Mouse (Mus musculus): ENCODE measurements around the gene Ginm1. TPM values are rescaled to one million over a fixed set of nuclear protein-coding genes. Genes with fewer than 3 reads are reported as not detected.
A peak's percentile ranks its signal among the peaks of the same experiment; 100 is the strongest.

Ginm1 gene
- polyA plus RNA-seq, 1 experiment from 2014 or later: 74.3 TPM

- ATAC-seq (replicated peaks; ENCODE audit: insufficient number of reproducible peaks, low FRiP score, low TSS enrichment): no peak
- Histone ChIP-seq H3K9me3 (replicated peaks; ENCODE audit: control insufficient read depth, low read length) (no peaks in the 10 kb centered on the region), H3K4me1 (ENCODE audit: control insufficient read depth, insufficient read depth, low read length) (peaks cover 12% of the 10 kb centered on the region; the same call in 1 of the 2 replicates), H3K27me3 (ENCODE audit: control insufficient read depth, insufficient read depth, low read length) (peaks cover 4% of the 10 kb centered on the region; the same call in 1 of the 2 replicates), H3K27ac (ENCODE audit: low read depth, low read length) (no peak overlapping the region), H3K4me3 (ENCODE audit: low read depth, low read length) (no peak overlapping the region), H3K9ac (ENCODE audit: low read depth, low read length) (no peak overlapping the region), H3K4me2 (no peak overlapping the region), H3K36me3 (ENCODE audit: control insufficient read depth, insufficient read depth, low read length) (no peaks in the 10 kb centered on the region)
- 61% methylated on average over 2 of the region's 2 CpGs for WGBS (ENCODE audit: insufficient replicate concordance)
Measured at GRCm38 (mm10) chr10:7836902-7837301, 44.3 kb upstream of the Ginm1 start.

DNA sequence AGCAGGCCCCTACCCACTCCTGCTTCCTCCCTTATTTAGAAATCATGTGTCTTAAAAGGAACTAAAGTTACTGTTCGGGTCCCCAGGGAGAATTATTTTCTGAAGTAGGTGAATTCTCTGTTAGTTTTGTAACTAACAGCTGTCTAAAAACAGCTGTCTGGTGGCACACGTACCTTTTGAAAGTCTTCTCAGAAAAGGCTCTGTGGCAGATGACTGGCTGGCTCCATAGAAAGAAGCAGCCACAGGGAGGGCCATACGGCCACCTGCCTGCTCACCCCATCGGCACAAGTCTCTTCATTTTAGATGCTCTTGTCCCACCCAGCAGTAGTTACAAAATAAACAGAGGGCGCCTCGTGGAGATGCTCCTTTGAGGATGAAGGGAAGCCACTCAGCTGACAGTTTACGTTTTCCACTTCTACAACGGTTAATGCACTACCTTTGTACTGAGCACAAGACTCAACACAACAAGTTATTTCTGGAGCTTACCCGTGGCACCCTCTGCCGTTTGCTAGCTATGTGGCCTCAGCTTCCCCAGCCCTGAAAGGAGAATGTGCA lies 42.1 kb upstream of the Ginm1 start:
- ATAC-seq (replicated peaks; ENCODE audit: insufficient number of reproducible peaks, low FRiP score, low TSS enrichment): no peak
- Histone ChIP-seq H3K9me3 (replicated peaks; ENCODE audit: control insufficient read depth, low read length) (no peaks in the 10 kb centered on the region), H3K36me3 (ENCODE audit: control insufficient read depth, insufficient read depth, low read length) (no peaks in the 10 kb centered on the region), H3K4me1 (ENCODE audit: control insufficient read depth, insufficient read depth, low read length) (0 out of 2 replicates have a peak, but pooled peaks cover 6% of the 10 kb centered on the region), H3K4me2 (no peak overlapping the region), H3K4me3 (ENCODE audit: low read depth, low read length) (no peak overlapping the region), H3K27ac (ENCODE audit: low read depth, low read length) (no peak overlapping the region), H3K27me3 (ENCODE audit: control insufficient read depth, insufficient read depth, low read length) (peaks cover 4% of the 10 kb centered on the region; the same call in 1 of the 2 replicates), H3K9ac (ENCODE audit: low read depth, low read length) (no peak overlapping the region; the same call in 1 of the 2 replicates)
- WGBS (ENCODE audit: insufficient replicate concordance): 60% methylated on average over 10 of the region's 10 CpGs

DNA sequence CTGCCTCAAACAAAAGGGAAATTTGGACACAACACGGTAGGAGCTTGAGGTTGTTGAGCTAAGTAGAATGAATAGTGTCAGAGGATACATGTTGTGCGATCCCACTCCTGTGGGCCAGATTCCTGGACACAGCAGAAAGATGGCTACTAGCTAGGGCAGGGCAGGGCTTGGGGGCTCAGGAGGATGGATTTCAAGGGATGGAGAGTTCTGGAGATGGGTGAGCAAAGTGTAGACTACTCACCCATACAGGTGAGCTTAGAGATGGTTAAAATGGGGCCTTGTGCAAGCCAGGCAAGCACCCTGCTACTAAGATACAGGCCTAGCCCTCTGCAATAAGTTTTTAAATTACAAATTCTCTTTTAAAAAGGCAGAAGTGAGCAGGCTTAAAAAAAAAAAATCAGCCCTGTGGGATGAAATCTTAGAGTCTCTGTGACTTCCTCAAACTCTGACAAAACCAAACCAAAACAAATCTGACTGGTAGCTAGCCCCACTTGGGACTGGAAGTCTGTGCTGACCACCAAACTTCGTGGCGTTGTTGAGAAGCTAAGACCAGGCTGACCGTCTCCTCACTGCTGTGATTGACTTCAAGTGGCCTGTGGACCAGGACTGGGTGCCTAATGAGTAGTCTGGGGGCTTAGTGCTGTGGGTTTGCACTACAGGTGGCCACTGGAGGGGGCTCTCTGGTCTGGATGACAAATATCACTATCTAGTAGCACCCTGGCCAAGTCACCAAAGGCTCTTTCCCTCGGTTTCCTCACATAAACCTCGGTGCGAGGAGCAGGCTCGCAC lies 40.9 kb upstream of the Ginm1 start:
- Histone ChIP-seq H3K27ac (ENCODE audit: low read depth, low read length) (no peak overlapping the region), H3K4me1 (ENCODE audit: control insufficient read depth, insufficient read depth, low read length) (0 out of 2 replicates have a peak, but pooled peaks cover 6% of the 10 kb centered on the region), H3K36me3 (ENCODE audit: control insufficient read depth, insufficient read depth, low read length) (no peaks in the 10 kb centered on the region), H3K9ac (ENCODE audit: low read depth, low read length) (no peak overlapping the region), H3K4me3 (ENCODE audit: low read depth, low read length) (no peak overlapping the region), H3K27me3 (ENCODE audit: control insufficient read depth, insufficient read depth, low read length) (peaks cover 4% of the 10 kb centered on the region; the same call in 1 of the 2 replicates), H3K9me3 (replicated peaks; ENCODE audit: control insufficient read depth, low read length) (no peaks in the 10 kb centered on the region), H3K4me2 (no peak overlapping the region)
- WGBS (ENCODE audit: insufficient replicate concordance): 71% methylated on average over 9 of the region's 9 CpGs
- ATAC-seq (replicated peaks; ENCODE audit: insufficient number of reproducible peaks, low FRiP score, low TSS enrichment): no peak

DNA sequence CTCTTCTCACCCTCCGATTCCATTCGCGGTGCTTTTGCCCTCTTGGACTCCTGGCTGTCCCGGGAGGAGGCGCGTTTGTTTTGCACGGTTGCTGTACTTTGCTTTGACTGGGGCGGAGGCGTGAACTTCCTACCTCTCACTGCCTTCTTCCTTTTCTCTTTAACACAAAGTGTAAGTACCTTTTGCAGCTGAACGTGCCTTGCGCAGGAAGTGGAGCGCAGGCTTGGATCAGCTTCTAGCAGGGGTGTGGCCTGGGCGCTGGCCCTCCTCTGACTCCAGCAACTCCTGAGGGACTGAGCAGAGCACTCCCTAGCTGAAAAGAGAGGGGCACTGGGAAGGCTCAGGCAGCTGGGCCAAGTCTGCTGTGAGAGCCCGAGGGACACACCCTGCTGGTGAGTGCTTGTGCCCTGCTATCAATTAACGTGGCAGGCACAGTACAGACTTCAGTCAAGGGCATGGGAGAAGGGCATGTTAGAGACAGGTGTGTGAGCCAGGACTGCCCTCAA lies 39.6 kb upstream of the Ginm1 start, which contains the start of gene Zc3h12d:
Gene Zc3h12d, plus strand, starts transcription at position 300 of the 506 bp plus-strand sequence.
- 2% methylated on average over 15 of the region's 15 CpGs for WGBS (ENCODE audit: insufficient replicate concordance)
- no peak within 1 kb of the TSS for H3K27ac ChIP-seq (ENCODE audit: low read depth, low read length)
- 0 out of 2 replicates have a peak, but pooled peaks have one; percentile 26 for ATAC-seq (replicated peaks; ENCODE audit: insufficient number of reproducible peaks, low FRiP score, low TSS enrichment)

DNA sequence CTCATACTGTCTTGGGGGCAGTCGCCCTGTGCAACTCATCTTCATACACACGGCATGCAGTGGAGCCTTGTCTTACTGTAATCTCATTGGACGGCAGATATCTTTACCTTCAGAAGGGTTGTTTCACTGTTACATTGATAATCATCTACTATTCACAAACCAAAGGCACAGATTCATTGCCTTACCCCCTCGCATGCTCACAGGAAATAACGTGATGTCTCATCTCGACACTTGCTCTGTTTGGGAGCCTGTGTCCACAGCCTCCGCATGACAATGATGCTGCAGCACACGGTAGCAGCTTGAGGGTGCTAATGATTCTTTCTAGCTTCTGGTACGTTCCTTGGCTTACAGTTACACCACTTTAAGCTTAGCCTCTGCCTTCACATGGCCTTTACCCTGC lies 33.5 kb upstream of the Ginm1 start:
- Histone ChIP-seq H3K4me2 (no peak overlapping the region), H3K9me3 (replicated peaks; ENCODE audit: control insufficient read depth, low read length) (no peaks in the 10 kb centered on the region), H3K27ac (ENCODE audit: low read depth, low read length) (no peak overlapping the region), H3K9ac (ENCODE audit: low read depth, low read length) (no peak overlapping the region), H3K4me3 (ENCODE audit: low read depth, low read length) (no peak overlapping the region), H3K4me1 (ENCODE audit: control insufficient read depth, insufficient read depth, low read length) (no peaks in the 10 kb centered on the region), H3K36me3 (ENCODE audit: control insufficient read depth, insufficient read depth, low read length) (0 out of 2 replicates have a peak, but pooled peaks cover 7% of the 10 kb centered on the region), H3K27me3 (ENCODE audit: control insufficient read depth, insufficient read depth, low read length) (no peaks in the 10 kb centered on the region)
- 89% methylated on average over 9 of the region's 9 CpGs for WGBS (ENCODE audit: insufficient replicate concordance)
- ATAC-seq (replicated peaks; ENCODE audit: insufficient number of reproducible peaks, low FRiP score, low TSS enrichment): no peak

More for the DNA sequence above, 39.6 kb upstream of the Ginm1 start, which contains the start of gene Zc3h12d:
- peak within 1 kb of the TSS; percentile 31 for H3K4me3 ChIP-seq (ENCODE audit: low read depth, low read length)
- peak within 1 kb of the TSS; percentile 67 for H3K4me2 ChIP-seq
- peak within 1 kb of the TSS; percentile 43 for H3K9ac ChIP-seq (ENCODE audit: low read depth, low read length)
- H3K27me3 ChIP-seq (ENCODE audit: control insufficient read depth, insufficient read depth, low read length): peaks cover 4% of the 10 kb centered on the region; the same call in 1 of the 2 replicates
- no peaks in the 10 kb centered on the region for H3K36me3 ChIP-seq (ENCODE audit: control insufficient read depth, insufficient read depth, low read length)
- no peaks in the 10 kb centered on the region for H3K9me3 ChIP-seq (replicated peaks; ENCODE audit: control insufficient read depth, low read length)
- H3K4me1 ChIP-seq (ENCODE audit: control insufficient read depth, insufficient read depth, low read length): 0 out of 2 replicates have a peak, but pooled peaks cover 6% of the 10 kb centered on the region

DNA sequence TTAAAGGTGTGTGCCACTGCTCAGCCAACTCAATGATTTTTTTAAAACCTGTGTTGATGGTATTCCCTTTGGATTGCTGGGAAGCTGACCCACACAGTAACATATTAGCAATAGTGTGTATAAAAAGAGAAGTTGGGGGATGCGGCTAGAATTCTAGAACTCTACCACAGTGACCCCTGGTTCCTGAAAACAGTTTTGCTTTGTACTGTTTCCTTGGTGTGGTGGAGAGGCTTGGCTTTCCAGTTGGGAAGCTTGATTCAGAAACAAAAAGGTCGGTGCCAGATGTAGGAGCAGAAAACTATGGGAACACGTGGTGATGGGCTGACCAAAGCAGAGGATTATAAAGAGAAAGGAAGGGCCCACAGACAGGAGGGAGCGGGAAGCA lies 32.6 kb upstream of the Ginm1 start:
- H3K27ac ChIP-seq (ENCODE audit: low read depth, low read length): no peak overlapping the region

DNA sequence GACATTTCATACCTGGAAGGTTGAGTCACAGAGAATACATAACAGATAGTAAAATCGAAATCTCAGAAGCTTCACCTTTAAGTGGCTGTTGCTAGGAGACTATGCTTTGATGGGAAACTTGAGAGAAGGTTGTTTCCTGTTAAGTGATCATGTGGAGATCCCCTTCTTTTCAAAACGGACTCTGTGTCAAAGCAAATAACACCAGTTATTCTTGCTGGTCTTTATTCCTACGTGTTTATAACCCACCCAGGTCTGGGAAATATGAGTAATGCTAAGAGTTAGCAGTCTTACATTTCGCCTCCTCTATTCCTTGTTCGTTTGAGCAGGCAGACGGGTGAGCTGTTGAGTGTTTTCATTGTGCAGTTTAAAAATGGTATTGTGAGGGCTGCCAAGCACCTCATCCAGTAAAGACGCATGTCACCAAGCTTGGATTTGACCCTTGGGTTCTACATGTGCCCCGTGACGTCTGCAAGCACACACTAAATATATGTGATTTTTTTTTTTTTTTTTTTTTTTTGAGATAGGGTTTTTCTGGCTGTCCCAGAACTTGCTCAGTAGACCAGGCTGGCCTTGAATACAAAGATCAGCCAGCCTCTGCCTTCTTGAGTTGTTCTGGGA lies 32.1 kb upstream of the Ginm1 start:
- peaks cover 7% of the 10 kb centered on the region; the same call in 1 of the 2 replicates for H3K36me3 ChIP-seq (ENCODE audit: control insufficient read depth, insufficient read depth, low read length)
- 85% methylated on average over 9 of the region's 9 CpGs for WGBS (ENCODE audit: insufficient replicate concordance)
- no peak for ATAC-seq (replicated peaks; ENCODE audit: insufficient number of reproducible peaks, low FRiP score, low TSS enrichment)
- no peaks in the 10 kb centered on the region for H3K4me1 ChIP-seq (ENCODE audit: control insufficient read depth, insufficient read depth, low read length)
- no peaks in the 10 kb centered on the region for H3K27me3 ChIP-seq (ENCODE audit: control insufficient read depth, insufficient read depth, low read length)
- H3K9ac ChIP-seq (ENCODE audit: low read depth, low read length): no peak overlapping the region
- no peak overlapping the region for H3K4me3 ChIP-seq (ENCODE audit: low read depth, low read length)
- no peak overlapping the region for H3K27ac ChIP-seq (ENCODE audit: low read depth, low read length)
- H3K4me2 ChIP-seq: no peak overlapping the region
- H3K9me3 ChIP-seq (replicated peaks; ENCODE audit: control insufficient read depth, low read length): no peaks in the 10 kb centered on the region

More for the DNA sequence above, 32.6 kb upstream of the Ginm1 start:
- no peaks in the 10 kb centered on the region for H3K27me3 ChIP-seq (ENCODE audit: control insufficient read depth, insufficient read depth, low read length)
- no peak overlapping the region for H3K4me3 ChIP-seq (ENCODE audit: low read depth, low read length)
- H3K4me1 ChIP-seq (ENCODE audit: control insufficient read depth, insufficient read depth, low read length): no peaks in the 10 kb centered on the region
- H3K9me3 ChIP-seq (replicated peaks; ENCODE audit: control insufficient read depth, low read length): no peaks in the 10 kb centered on the region
- WGBS (ENCODE audit: insufficient replicate concordance): 92% methylated on average over 4 of the region's 4 CpGs
- H3K4me2 ChIP-seq: no peak overlapping the region
- peaks cover 7% of the 10 kb centered on the region; the same call in 1 of the 2 replicates for H3K36me3 ChIP-seq (ENCODE audit: control insufficient read depth, insufficient read depth, low read length)
- H3K9ac ChIP-seq (ENCODE audit: low read depth, low read length): no peak overlapping the region
- ATAC-seq (replicated peaks; ENCODE audit: insufficient number of reproducible peaks, low FRiP score, low TSS enrichment): no peak

- Histone ChIP-seq H3K4me3 (ENCODE audit: low read depth, low read length) (no peak overlapping the region), H3K4me1 (ENCODE audit: control insufficient read depth, insufficient read depth, low read length) (no peaks in the 10 kb centered on the region), H3K9me3 (replicated peaks; ENCODE audit: control insufficient read depth, low read length) (no peaks in the 10 kb centered on the region), H3K4me2 (no peak overlapping the region), H3K27ac (ENCODE audit: low read depth, low read length) (no peak overlapping the region), H3K27me3 (ENCODE audit: control insufficient read depth, insufficient read depth, low read length) (no peaks in the 10 kb centered on the region), H3K36me3 (ENCODE audit: control insufficient read depth, insufficient read depth, low read length) (peaks cover 11% of the 10 kb centered on the region; the same call in 1 of the 2 replicates), H3K9ac (ENCODE audit: low read depth, low read length) (no peak overlapping the region)
- WGBS (ENCODE audit: insufficient replicate concordance): 95% methylated on average over 12 of the region's 12 CpGs
- no peak for ATAC-seq (replicated peaks; ENCODE audit: insufficient number of reproducible peaks, low FRiP score, low TSS enrichment)
Measured at GRCm38 (mm10) chr10:7821981-7822380, 29.4 kb upstream of the Ginm1 start.
